Mouse (Mus musculus) liver, embryonic 18 days (tissue): ENCODE results near the gene Gbx1. TPM values are rescaled to one million over a fixed set of nuclear protein-coding genes. Genes with fewer than 3 reads are reported as not detected.

Experiments used
- polyA plus RNA-seq: library from polyadenylated mRNA; depleted of rRNA; stranded (reverse); fragments of >200 nt; gene quantifications from 2 replicates; pipeline ENCODE4 v1.2.3, GENCODE M21; 2012; rRNA removed

Gbx1 gene
- not detected in 2 replicates for polyA plus RNA-seq

DNA sequence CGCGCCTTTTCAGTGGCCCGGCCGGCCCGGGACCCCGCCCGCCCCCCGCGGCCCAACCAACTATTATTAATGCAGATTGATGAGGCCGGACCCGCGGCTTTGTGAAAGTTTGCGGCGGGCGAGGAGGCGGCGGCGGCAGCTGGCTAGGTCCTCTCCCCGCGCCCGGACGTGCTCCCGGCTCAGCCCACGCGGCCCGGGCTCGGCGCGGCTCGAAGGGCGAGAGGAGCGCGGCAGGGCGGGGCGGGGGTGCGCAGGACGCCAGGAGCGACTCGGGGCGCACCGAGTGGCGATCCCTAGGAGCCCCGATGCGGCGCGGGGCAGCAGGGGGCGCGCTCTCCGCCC is at the start of gene Gbx1:
Gene Gbx1 (minus strand): TSS at position 314 of the 342 bp plus-strand sequence.

DNA sequence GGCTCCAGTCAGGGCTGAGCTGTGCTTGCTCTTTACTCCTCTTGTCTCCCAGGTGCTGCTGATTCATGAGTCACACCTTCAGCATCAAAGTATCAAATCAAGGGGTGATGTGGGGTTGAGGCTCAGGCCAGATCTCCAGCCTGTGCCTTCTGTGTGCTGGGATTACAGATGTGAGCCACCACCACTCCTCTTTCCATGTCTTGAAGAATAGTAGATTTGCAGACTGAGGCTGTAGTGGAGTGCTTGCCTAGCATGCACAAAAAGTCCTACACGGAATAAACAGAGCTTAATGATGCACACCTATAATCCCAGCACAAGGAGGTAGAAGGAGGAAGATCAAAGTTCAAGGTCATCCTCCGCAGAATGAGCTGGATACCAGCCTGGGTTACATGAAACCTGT is 29.7 kb upstream of the Gbx1 start, which contains the start of gene 4931409K22Rik:
Gene 4931409K22Rik (minus strand): TSS at position 101 of the 400 bp plus-strand sequence.

DNA sequence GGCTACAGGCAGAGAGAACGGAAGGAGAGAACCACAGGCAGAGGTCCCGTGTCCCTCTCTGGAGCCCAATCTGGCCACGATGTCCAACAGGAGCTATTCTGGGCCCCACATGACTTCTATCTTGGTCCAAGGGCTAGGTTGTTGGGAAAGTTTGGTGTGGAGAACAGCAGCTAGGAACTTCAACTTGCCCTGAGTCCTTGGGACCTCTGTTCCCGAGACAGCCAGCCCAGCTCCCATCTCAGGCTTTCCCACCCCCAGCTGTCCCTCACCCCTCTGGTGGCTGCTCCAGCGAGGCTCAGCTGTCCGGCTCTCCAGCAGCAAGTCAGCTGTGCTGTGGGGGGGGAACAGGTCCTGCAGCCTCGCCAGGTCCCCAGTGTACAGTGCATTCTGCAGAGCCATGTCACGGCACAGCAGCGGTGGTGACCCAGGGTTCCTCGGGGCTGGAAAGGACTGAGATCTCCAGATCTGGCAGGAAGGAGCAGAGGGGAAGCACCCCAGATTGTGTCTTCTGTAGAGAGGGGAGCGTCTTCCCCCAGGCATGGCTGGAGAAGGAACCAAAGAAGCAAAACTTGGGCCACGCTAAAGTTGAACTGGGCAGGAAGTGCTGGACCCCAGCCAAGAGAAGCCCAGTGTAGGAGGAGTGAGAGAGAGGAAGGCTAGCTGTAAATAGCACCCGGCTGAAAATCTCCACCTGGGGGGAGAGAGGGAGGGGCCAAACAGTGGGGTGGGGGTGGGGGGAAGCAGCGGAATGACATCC is 13.6 kb upstream of the Gbx1 start, which contains the start of gene Asb10:
Gene Asb10 (minus strand): TSS at position 592 of the 757 bp plus-strand sequence.

Other genes starting within 250 kb of the Gbx1 start
- gene Kcnh2, start 175.6 kb downstream of the Gbx1 start, polyA plus RNA-seq, result 0.70 and 0.86 TPM in 2 replicates
- 2.1 and 2.6 TPM in 2 replicates for gene Nos3, start 162.4 kb downstream of the Gbx1 start, polyA plus RNA-seq
- 5.7 and 8.2 TPM in 2 replicates for gene Atg9b, start 135.1 kb downstream of the Gbx1 start, polyA plus RNA-seq
- gene Abcb8, start 133.5 kb downstream of the Gbx1 start, polyA plus RNA-seq, result 22.3 and 23.8 TPM in 2 replicates
- 0.25 and 0.31 TPM in 2 replicates for gene Asic3, start 113.8 kb downstream of the Gbx1 start, polyA plus RNA-seq
- 18.9 and 21.8 TPM in 2 replicates for gene Cdk5, start 103.7 kb downstream of the Gbx1 start, polyA plus RNA-seq
- gene Slc4a2, start 103.4 kb downstream of the Gbx1 start, polyA plus RNA-seq, result 14.2 and 14.9 TPM in 2 replicates
- gene Fastk, start 81.9 kb downstream of the Gbx1 start, polyA plus RNA-seq, result 68.3 and 84.0 TPM in 2 replicates
- gene Tmub1, start 79.3 kb downstream of the Gbx1 start, polyA plus RNA-seq, result 6.2 and 6.4 TPM in 2 replicates
- gene Agap3, start 75.0 kb downstream of the Gbx1 start, polyA plus RNA-seq, result 10.9 and 14.0 TPM in 2 replicates
- gene Asb10, start 13.8 kb upstream of the Gbx1 start, polyA plus RNA-seq, result 0.07 and 0.14 TPM in 2 replicates
- gene 4931409K22Rik, start 29.6 kb upstream of the Gbx1 start, polyA plus RNA-seq, result 0.01 and 0.02 TPM in 2 replicates
- gene Abcf2, start 50.3 kb upstream of the Gbx1 start, polyA plus RNA-seq, result 19.8 and 20.2 TPM in 2 replicates
- gene Chpf2, start 59.5 kb upstream of the Gbx1 start, polyA plus RNA-seq, result 7.7 and 8.8 TPM in 2 replicates
- gene Smarcd3, start 97.2 kb upstream of the Gbx1 start, polyA plus RNA-seq, result 1.1 and 1.4 TPM in 2 replicates
- gene Nub1, start 158.3 kb upstream of the Gbx1 start, polyA plus RNA-seq, result 15.7 and 16.5 TPM in 2 replicates
- gene Wdr86, start 203.5 kb upstream of the Gbx1 start, polyA plus RNA-seq, result 1.7 and 1.9 TPM in 2 replicates
- 0.17 and 0.20 TPM in 2 replicates for gene Crygn, start 230.8 kb upstream of the Gbx1 start, polyA plus RNA-seq